7 mouse cellular contexts compared by ENCODE assay signal in the genomic region with DNA sequence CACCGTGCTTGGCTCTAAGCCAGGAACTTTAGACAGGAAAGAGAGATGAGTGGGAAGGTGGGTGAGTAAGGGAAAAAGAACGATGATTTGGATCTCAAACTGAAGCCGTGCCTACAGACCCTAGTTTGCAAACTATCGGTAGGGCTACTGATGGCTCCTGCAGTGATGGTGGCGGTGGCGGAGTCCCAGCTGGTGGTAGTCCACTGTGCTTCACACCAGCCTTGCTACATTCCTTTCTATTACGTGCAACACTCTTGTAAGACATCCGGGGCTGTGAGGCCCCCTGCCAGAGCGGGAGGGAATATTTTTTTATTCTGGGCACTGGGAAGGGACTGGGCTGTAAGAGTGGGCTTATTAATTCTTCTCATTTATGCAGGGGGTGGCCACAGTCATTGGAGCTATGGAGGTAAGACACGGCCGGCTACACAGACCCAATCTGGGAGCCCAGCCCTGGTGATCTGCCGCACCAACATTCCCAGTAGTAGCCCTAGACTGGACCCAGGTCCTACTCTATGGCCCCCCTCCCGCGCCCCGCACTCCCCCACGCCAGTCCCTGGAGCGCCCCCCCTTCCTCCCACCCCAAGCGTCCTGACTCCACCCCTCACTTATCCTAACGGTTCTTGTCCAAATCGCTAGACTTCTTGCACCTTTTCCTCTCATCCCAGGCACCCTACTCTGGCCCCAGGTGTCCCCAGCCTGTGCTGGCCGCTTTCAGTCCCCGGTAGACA. TPM values are rescaled to one million over a fixed set of nuclear protein-coding genes. Genes with fewer than 3 reads are reported as not detected.
A peak's percentile ranks its signal among the peaks of the same experiment; 100 is the strongest.
DNase-seq lines count a peak whose midpoint lies in the region; ATAC-seq and TF ChIP-seq lines count a peak whose summit lies in the region.

No protein-coding gene starts in this region.

- intact Hi-C loops in left cerebral cortex, adult 2 months (cut with DNase I): no loop called here

- H3K36me3 ChIP-seq in forebrain, embryonic 10.5 days (replicated peaks): no peaks in the 10 kb centered on the region
- no peaks in the 10 kb centered on the region for H3K36me3 ChIP-seq in limb, embryonic 14.5 days (ENCODE audit: control insufficient read depth, insufficient read depth, low read length)
- no peaks in the 10 kb centered on the region for H3K36me3 ChIP-seq in midbrain, postnatal 0 days (ENCODE audit: insufficient read depth, low read length)

- peaks cover 67% of the 10 kb centered on the region for H3K27me3 ChIP-seq in forebrain, embryonic 10.5 days (ENCODE audit: poor library complexity, severe bottlenecking)
- no peaks in the 10 kb centered on the region for H3K27me3 ChIP-seq in limb, embryonic 14.5 days (ENCODE audit: control insufficient read depth, insufficient read depth, low read length)
- peaks cover 17% of the 10 kb centered on the region for H3K27me3 ChIP-seq in midbrain, postnatal 0 days (ENCODE audit: insufficient read depth, low read length)

- peak overlapping the region; percentile 52 for H3K9ac ChIP-seq in limb, embryonic 14.5 days (ENCODE audit: low read depth, low read length, severe bottlenecking)
- no peak overlapping the region for H3K9ac ChIP-seq in midbrain, postnatal 0 days (replicated peaks; ENCODE audit: low read length, poor library complexity, severe bottlenecking)

- TF ChIP-seq POLR2A in limb, embryonic 14.5 days (IDR thresholded peaks at IDR 0.05; ENCODE audit: borderline replicate concordance, extremely low read depth, insufficient read depth, insufficient read length): no peak

- H3K4me3 ChIP-seq in left cerebral cortex, adult 2 months: peak overlapping the region; percentile 29
- peak overlapping the region; percentile 55 for H3K4me3 ChIP-seq in forebrain, embryonic 10.5 days
- H3K4me3 ChIP-seq in limb, embryonic 14.5 days (replicated peaks; ENCODE audit: low read length): peak overlapping the region; percentile 48
- H3K4me3 ChIP-seq in midbrain, postnatal 0 days (ENCODE audit: low read depth, low read length): peak overlapping the region; percentile 22

- 19% methylated on average over 22 of the region's 22 CpGs for WGBS in forebrain, embryonic 10.5 days
- 6% methylated on average over 22 of the region's 22 CpGs for WGBS in limb, embryonic 14.5 days
- WGBS in midbrain, postnatal 0 days: 16% methylated on average over 22 of the region's 22 CpGs

- H3K27ac ChIP-seq in left cerebral cortex, adult 2 months: no peak overlapping the region
- H3K27ac ChIP-seq in forebrain, embryonic 10.5 days: peak overlapping the region; percentile 76
- no peak overlapping the region for H3K27ac ChIP-seq in limb, embryonic 14.5 days (replicated peaks; ENCODE audit: low read depth, low read length)
- no peak overlapping the region for H3K27ac ChIP-seq in midbrain, postnatal 0 days (ENCODE audit: low read depth, low read length)

- no peaks in the 10 kb centered on the region for H3K9me3 ChIP-seq in forebrain, embryonic 10.5 days
- H3K9me3 ChIP-seq in limb, embryonic 14.5 days (ENCODE audit: control insufficient read depth, low read length): no peaks in the 10 kb centered on the region
- H3K9me3 ChIP-seq in midbrain, postnatal 0 days (ENCODE audit: low read length): no peaks in the 10 kb centered on the region

- peak; percentile 27 for ATAC-seq in limb, embryonic 14.5 days (ENCODE audit: low FRiP score, low read depth)
- no peak for ATAC-seq in midbrain, postnatal 0 days (ENCODE audit: low FRiP score)

- peak overlapping the region; percentile 77 for H3K4me2 ChIP-seq in limb, embryonic 14.5 days (replicated peaks; ENCODE audit: low read depth, low read length, severe bottlenecking)
- H3K4me2 ChIP-seq in midbrain, postnatal 0 days (ENCODE audit: low read depth, low read length, poor library complexity, severe bottlenecking): peak overlapping the region; percentile 49

- peaks cover 51% of the 10 kb centered on the region for H3K4me1 ChIP-seq in forebrain, embryonic 10.5 days
- peaks cover 24% of the 10 kb centered on the region for H3K4me1 ChIP-seq in limb, embryonic 14.5 days (ENCODE audit: control insufficient read depth, insufficient read depth, low read length)
- H3K4me1 ChIP-seq in midbrain, postnatal 0 days (ENCODE audit: insufficient read depth, low read length): no peaks in the 10 kb centered on the region; the same call in 1 of the 2 replicates

- DNase-seq in left cerebral cortex, adult 2 months (ENCODE audit: extremely low spot score in 1 of 2, low spot score in 2 of 2): no peak
- no peak for DNase-seq in left cerebral cortex, adult 18-20 months (ENCODE audit: low spot score in 2 of 2)
- DNase-seq in forebrain, embryonic 10.5 days (ENCODE audit: extremely low spot score, low spot score): no peak
- no peak for DNase-seq in limb, embryonic 14.5 days (ENCODE audit: low spot score)
- DNase-seq in midbrain, postnatal 0 days (ENCODE audit: low spot score): no peak
- DNase-seq in right cerebral cortex, postnatal 14 days: no peak
- no peak for DNase-seq in urinary bladder, postnatal 36 days (ENCODE audit: low spot score in 2 of 2)

- TF ChIP-seq CTCF in left cerebral cortex, adult 2 months (IDR thresholded peaks at IDR 0.05): no peak
- no peak for TF ChIP-seq CTCF in midbrain, postnatal 0 days (IDR thresholded peaks at IDR 0.05)

RNA-seq across cellular contexts. Expression of a gene that starts 1.3 kb away (rescaled TPM):
- total RNA-seq in left cerebral cortex, adult 2 months (2021): not detected
- 1 to 10 TPM in 1 of 2 experiments, under 1 TPM in 1; 0.42 to 1.8 TPM for total RNA-seq in left cerebral cortex, adult 18-20 months (2021)
- polyA plus RNA-seq in forebrain, embryonic 10.5 days (2016; fragmentation: Nextera tagmentation; extraction: Ambion mirVana): 0.60 and 1.1 TPM in 2 replicates
- 4.9 TPM in 2 replicates for polyA plus RNA-seq in limb, embryonic 14.5 days (2012; rRNA removed)
- polyA plus RNA-seq in limb, embryonic 14.5 days (2014; fragmentation: Nextera tagmentation; extraction: Ambion mirVana): 1.0 and 1.2 TPM in 2 replicates
- total RNA-seq in midbrain, postnatal 0 days (2014; rRNA removed): 0.05 and 0.52 TPM in 2 replicates
- 0.69 and 1.1 TPM in 2 replicates for polyA plus RNA-seq in midbrain, postnatal 0 days (2015; fragmentation: Nextera tagmentation; extraction: Ambion mirVana)

RNA-seq across cellular contexts. Expression of a gene that starts 8.6 kb away (rescaled TPM):
- 1 to 10 TPM in 1 of 2 experiments, under 1 TPM in 1; 0.41 to 1.7 TPM for total RNA-seq in left cerebral cortex, adult 2 months (2021)
- 1 to 10 TPM in 1 of 2 experiments, under 1 TPM in 1; 0.21 to 1.8 TPM for total RNA-seq in left cerebral cortex, adult 18-20 months (2021)
- 54.6 and 56.7 TPM in 2 replicates for polyA plus RNA-seq in forebrain, embryonic 10.5 days (2016; fragmentation: Nextera tagmentation; extraction: Ambion mirVana)
- 84.9 and 108 TPM in 2 replicates for polyA plus RNA-seq in limb, embryonic 14.5 days (2012; rRNA removed)
- polyA plus RNA-seq in limb, embryonic 14.5 days (2014; fragmentation: Nextera tagmentation; extraction: Ambion mirVana): 25.2 and 27.6 TPM in 2 replicates
- 1.3 and 16.1 TPM in 2 replicates for total RNA-seq in midbrain, postnatal 0 days (2014; rRNA removed)
- 2.3 and 2.8 TPM in 2 replicates for polyA plus RNA-seq in midbrain, postnatal 0 days (2015; fragmentation: Nextera tagmentation; extraction: Ambion mirVana)

RNA-seq across cellular contexts. Expression of a gene that starts 15.4 kb away (rescaled TPM):
- total RNA-seq in left cerebral cortex, adult 2 months (2021): 10 to 100 TPM; 28.1 to 31.8 TPM
- 10 to 100 TPM; 29.9 to 30.0 TPM for total RNA-seq in left cerebral cortex, adult 18-20 months (2021)
- polyA plus RNA-seq in forebrain, embryonic 10.5 days (2016; fragmentation: Nextera tagmentation; extraction: Ambion mirVana): 42.2 and 43.9 TPM in 2 replicates
- 118 and 175 TPM in 2 replicates for polyA plus RNA-seq in limb, embryonic 14.5 days (2012; rRNA removed)
- 78.8 and 92.8 TPM in 2 replicates for polyA plus RNA-seq in limb, embryonic 14.5 days (2014; fragmentation: Nextera tagmentation; extraction: Ambion mirVana)
- 74.0 and 77.4 TPM in 2 replicates for total RNA-seq in midbrain, postnatal 0 days (2014; rRNA removed)
- polyA plus RNA-seq in midbrain, postnatal 0 days (2015; fragmentation: Nextera tagmentation; extraction: Ambion mirVana): 107 and 120 TPM in 2 replicates

RNA-seq across cellular contexts. Expression of a gene that starts 15.5 kb away (rescaled TPM):
- 1 to 10 TPM; 7.0 to 8.8 TPM for total RNA-seq in left cerebral cortex, adult 2 months (2021)
- total RNA-seq in left cerebral cortex, adult 18-20 months (2021): 1 to 10 TPM; 8.4 to 9.9 TPM
- polyA plus RNA-seq in forebrain, embryonic 10.5 days (2016; fragmentation: Nextera tagmentation; extraction: Ambion mirVana): 40.0 and 42.6 TPM in 2 replicates
- polyA plus RNA-seq in limb, embryonic 14.5 days (2012; rRNA removed): 206 and 361 TPM in 2 replicates
- polyA plus RNA-seq in limb, embryonic 14.5 days (2014; fragmentation: Nextera tagmentation; extraction: Ambion mirVana): 382 and 495 TPM in 2 replicates
- total RNA-seq in midbrain, postnatal 0 days (2014; rRNA removed): 1.5 and 3.1 TPM in 2 replicates
- 6.2 and 6.6 TPM in 2 replicates for polyA plus RNA-seq in midbrain, postnatal 0 days (2015; fragmentation: Nextera tagmentation; extraction: Ambion mirVana)

RNA-seq across cellular contexts. Expression of a gene that starts 24.6 kb away (rescaled TPM):
- total RNA-seq in left cerebral cortex, adult 2 months (2021): not detected
- not detected for total RNA-seq in left cerebral cortex, adult 18-20 months (2021)
- not detected in 2 replicates for polyA plus RNA-seq in forebrain, embryonic 10.5 days (2016; fragmentation: Nextera tagmentation; extraction: Ambion mirVana)
- polyA plus RNA-seq in limb, embryonic 14.5 days (2012; rRNA removed): not detected in 2 replicates
- polyA plus RNA-seq in limb, embryonic 14.5 days (2014; fragmentation: Nextera tagmentation; extraction: Ambion mirVana): not detected in 2 replicates
- not detected in 2 replicates for total RNA-seq in midbrain, postnatal 0 days (2014; rRNA removed)
- not detected in 2 replicates for polyA plus RNA-seq in midbrain, postnatal 0 days (2015; fragmentation: Nextera tagmentation; extraction: Ambion mirVana)
